Mouse (Mus musculus): ENCODE data around the gene Ralgapb. TPM values are rescaled to one million over a fixed set of nuclear protein-coding genes. Genes with fewer than 3 reads are reported as not detected.

The Ralgapb gene
- polyA plus RNA-seq, 1 experiment from 2014 or later, result 46.2 TPM

GRCm38 (mm10) chr2:158545266-158545665 is 135.6 kb downstream of the Ralgapb start:
- TF ChIP-seq CTCF (IDR thresholded peaks at IDR 0.05), result no peak
- in situ Hi-C loops (cut with MboI; ENCODE audit: low pct_unique_long_range_greater_than_20kb), result loop anchor here (5.0 kb wide), 2 partner anchors 82 to 107 kb away; no protein-coding TSS in a partner anchor
- H3K27me3 ChIP-seq, result no peaks in the 10 kb centered on the region
- DNase-seq (ENCODE audit: low read depth, low spot score) (no peak), ATAC-seq (no peak)
- CTCF ChIA-PET, result interaction anchor here (2.3 kb wide), 1 partner anchor 17 kb away, joined by 5 read pairs; no protein-coding TSS in a partner anchor
- POLR2A ChIA-PET, result no interaction called here

GRCm38 (mm10) chr2:158546751-158547150 is 137.1 kb downstream of the Ralgapb start:
- in situ Hi-C loops (cut with MboI; ENCODE audit: low pct_unique_long_range_greater_than_20kb), result loop anchor here (5.0 kb wide), 2 partner anchors 81 to 106 kb away; no protein-coding TSS in a partner anchor
- ChIA-PET POLR2A (interaction anchor here (0.9 to 1.0 kb wide), 2 partner anchors 13 to 94 kb away, joined by 3 read pairs; no protein-coding TSS in a partner anchor), CTCF (interaction anchor here (0.6 to 2.9 kb wide), 16 partner anchors 8 to 359 kb away, joined by 3 to 15 read pairs (median 4); no protein-coding TSS in a partner anchor)
- peak; percentile 67 for ATAC-seq
- no peak for DNase-seq (ENCODE audit: low read depth, low spot score)
- peak; percentile 94 for TF ChIP-seq CTCF (IDR thresholded peaks at IDR 0.05)
- H3K27me3 ChIP-seq, result no peaks in the 10 kb centered on the region

Other genes with a start within 250 kb of the Ralgapb start
- gene D630003M21Rik, start 180.6 kb upstream of the Ralgapb start, polyA plus RNA-seq (2021), result 49.6 TPM
- gene Bpi, start 151.8 kb upstream of the Ralgapb start, polyA plus RNA-seq (2021), result 2.9 TPM
- gene Lbp, start 103.4 kb upstream of the Ralgapb start, polyA plus RNA-seq (2021), result 75.1 TPM
- not detected for gene Snhg11, start 34.2 kb upstream of the Ralgapb start, polyA plus RNA-seq (2021)
- not detected for gene Adig, start 92.8 kb downstream of the Ralgapb start, polyA plus RNA-seq (2021)
- 0.18 TPM for gene Arhgap40, start 102.9 kb downstream of the Ralgapb start, polyA plus RNA-seq (2021)
- not detected for gene Slc32a1, start 200.9 kb downstream of the Ralgapb start, polyA plus RNA-seq (2021)
- 11.5 TPM for gene Actr5, start 215.0 kb downstream of the Ralgapb start, polyA plus RNA-seq (2021)